Mouse (Mus musculus) layer of hippocampus, adult 8-10 months (tissue): ENCODE measurements at regions not wholly inside any gene's neighbourhood (a gene's known extent, or its start where the extent isn't known, plus 50 kb on each side); places are given as distances from the start of the nearest gene placed in this dataset.

Source experiments
- DNase-seq, 2 experiments: peaks; one replicate each; pipeline ENCODE4 v3.0.0; 2022; ENCODE audit warnings: low spot score in 2 of 2

DNA sequence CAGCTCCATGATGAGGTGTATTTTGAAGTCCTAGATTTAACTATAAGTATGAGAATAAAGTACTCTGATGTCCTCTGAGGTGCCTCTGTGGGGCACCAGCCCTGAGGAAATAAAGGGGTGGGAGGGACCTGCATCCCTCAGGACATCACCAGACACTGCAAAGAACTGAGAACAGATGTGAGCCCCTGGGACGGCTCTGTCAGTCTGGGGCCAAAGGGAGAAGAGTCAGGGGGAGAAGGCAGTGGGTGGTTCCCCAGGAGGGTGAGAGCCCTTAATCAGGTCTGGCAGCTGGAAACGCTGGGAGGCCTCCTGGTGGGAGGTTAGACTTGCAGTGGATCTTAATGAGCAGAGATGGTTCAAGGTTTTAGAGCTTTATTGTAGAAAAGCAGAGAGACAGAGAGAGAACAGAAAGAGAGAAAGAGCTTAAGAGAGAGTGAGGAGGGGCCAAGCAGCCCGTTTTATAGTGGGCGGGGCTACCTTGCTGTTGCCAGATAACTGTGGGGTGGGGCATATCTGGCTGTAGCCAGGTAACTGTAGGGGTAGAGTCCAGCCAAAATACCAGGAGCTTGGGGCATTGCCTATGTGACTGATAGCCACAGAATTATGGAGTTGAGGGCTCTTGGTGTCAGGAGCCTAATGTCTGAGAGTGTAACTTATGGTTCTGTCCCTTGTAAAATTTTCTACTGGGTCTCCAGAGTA, 97.3 kb upstream of the Tmtc4 start:
- DNase-seq: no peak

DNA sequence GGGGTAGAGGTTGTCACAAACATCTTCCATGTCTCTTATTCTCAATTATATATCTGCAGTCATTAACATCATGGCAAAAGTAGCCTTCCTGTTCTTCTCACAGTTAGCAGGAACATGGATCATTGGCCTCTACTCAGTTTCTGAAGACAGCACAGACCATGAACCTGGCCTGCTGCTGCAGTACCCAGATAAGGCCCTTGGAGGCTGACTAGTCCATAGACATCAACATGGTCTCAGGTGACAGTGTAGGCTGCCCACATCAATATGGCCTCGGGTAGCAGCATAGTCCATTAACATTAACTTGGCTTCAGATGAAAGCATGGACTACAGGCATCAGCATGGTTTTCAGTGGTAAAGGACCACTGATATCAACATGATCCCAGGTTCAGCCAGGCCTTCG, 95.9 kb upstream of the Tmtc4 start:
- no peak for DNase-seq

GRCm38 (mm10) chr14:123078804-123079203, 95.0 kb upstream of the Tmtc4 start:
- no peak for DNase-seq

- no peak for DNase-seq
These were observed 82.5 kb upstream of the Tmtc4 start for GRCm38 (mm10) chr14:123066344-123066743.

DNA sequence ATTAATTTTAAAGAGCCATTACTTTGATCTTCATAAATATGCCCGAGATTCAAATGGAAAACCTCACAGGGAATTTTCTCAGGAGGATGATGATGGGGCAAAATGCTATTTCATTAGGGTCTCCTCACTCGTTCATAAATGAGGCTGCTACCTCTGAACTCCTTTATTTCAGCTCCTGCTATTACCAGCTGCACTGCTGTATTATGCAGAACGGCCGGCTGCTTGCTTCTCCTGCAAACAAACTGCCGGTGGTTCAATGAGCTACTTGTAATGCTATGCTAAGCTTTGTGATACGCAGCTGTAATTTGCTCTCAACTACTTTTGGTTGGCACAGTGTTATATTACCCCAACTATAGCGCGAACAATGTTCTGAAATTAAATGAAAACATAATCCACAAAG, 81.7 kb upstream of the Tmtc4 start:
- no peak for DNase-seq

GRCm38 (mm10) chr14:123065136-123065535, 81.3 kb upstream of the Tmtc4 start:
- DNase-seq: no peak

- no peak for DNase-seq
These were observed 79.1 kb upstream of the Tmtc4 start for GRCm38 (mm10) chr14:123062908-123063307.

DNA sequence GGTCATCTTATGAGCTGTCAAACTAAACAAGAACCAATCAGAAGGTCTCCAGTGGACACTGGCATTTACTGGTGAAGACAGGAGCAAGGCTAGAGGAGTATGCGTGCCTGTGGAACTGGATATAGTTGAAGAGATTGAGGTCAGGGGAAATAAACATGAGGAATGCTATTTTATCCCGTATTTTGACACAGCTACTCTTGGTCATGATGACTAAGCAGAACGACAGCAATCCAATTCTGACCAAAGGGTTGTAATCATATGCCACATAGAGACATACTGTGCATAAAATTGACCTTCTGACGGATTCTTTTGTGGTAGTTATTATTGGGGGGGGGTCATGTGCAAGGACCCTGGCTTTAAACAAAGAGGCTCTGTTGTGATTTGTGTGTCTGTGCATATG, 73.1 kb upstream of the Tmtc4 start:
- DNase-seq: no peak

DNA sequence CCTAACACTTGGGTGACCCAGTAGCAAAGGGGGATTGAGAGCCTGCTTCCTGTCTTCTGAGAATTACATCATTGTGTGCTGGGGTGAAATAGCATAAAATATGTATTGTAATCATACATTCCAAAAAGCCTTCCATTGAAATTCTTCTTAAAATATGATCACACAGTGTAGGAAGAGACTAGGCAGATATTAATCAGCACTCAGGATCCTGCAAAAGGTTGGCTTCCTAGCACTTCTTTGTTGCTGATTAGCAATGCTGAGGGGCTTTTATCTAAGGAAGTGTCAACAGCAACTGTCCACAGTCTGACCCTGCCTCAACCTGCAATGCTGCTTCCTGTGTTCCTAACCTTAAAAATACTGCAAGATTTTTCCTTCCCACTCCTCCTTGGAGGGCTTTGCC, 64.6 kb upstream of the Tmtc4 start:
- DNase-seq: no peak

DNA sequence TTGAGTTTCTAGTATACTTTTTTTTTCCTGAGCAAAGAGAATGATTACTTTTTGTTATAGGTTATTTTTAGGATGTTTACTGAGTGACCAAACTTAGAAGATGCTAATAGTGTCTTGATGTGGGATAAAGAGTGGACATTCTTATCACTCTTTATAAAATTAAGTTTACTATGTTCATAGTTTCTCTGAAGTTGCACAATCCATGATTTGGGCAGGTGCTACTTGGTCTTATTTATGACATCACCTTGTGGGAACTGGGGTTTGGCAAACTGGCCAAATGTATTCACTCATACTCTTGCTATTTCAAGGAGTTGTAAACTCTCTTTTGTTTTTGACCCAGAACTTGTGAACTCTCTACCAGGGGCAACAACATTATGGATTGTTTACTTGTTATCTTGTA, 56.2 kb upstream of the Tmtc4 start:
- DNase-seq: no peak

DNA sequence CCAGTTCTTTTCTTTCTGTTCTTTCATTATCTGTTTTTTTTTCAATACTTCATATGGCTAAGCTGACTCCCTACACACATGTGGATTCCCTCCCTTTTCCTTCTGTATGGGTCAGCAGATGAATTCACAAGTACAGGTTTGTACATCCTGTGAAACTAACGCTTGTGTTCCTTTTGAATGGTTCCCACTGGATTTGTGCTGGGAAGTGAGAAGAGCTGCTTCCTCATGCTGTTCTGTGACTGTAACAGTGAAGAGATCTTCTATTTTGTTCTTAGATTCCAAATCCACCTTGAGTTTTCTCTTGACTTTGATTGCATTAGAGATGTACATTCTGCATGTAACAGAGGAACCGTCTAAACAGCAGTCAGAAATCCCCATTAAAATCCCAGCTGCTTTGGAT, 53.6 kb upstream of the Tmtc4 start:
- DNase-seq: no peak
